Mouse (Mus musculus) left cerebral cortex, postnatal 14 days (tissue): Measurements from ENCODE around the gene Dgkz. TPM values are rescaled to one million over a fixed set of nuclear protein-coding genes. Genes with fewer than 3 reads are reported as not detected.

Source experiments
- DNase-seq, 2 experiments: peaks; one replicate each; pipeline ENCODE4 v3.0.0; 2021 to 2022; ENCODE audit warnings: low spot score in 2 of 2, mixed read lengths in 1 of 2
- intact Hi-C: fragments of 180-260 bp; cut with DNase I; formaldehyde crosslinking; loops from one replicate; pipeline ENCODE4 v1.15.1; 2025
- total RNA-seq, 2 experiments: library from RNA; stranded (reverse); gene quantifications; 2 replicates each; pipeline ENCODE4 v1.2.3; 2021

Gene Dgkz
- total RNA-seq, 2 experiments from 2014 or later = 342 to 377 TPM

DNA sequence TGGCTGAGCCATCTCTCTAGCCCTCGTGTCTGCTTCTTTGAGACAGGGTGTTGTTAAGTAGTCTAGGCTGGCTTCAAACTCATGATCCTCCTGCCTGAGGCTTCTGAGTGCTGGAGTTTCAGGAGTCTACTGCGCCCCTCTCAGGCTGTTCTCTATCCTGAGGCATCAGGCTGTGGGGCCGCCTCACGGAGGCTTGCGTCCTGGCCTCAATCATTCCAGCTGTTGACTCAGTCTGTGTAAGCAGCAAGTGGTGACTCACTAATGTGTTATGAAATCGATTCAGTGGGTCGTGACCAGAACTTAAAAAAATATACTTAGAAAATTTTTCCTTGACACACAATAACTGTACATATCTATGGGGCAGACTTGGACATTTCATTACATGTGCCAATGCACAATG, 29.0 kb upstream of the Dgkz start:
- no peak for DNase-seq
- intact Hi-C loops = no loop called here

- intact Hi-C loops = no loop called here
- DNase-seq = no peak
Measured at GRCm38 (mm10) chr2:91997905-91998608, 22.4 kb upstream of the Dgkz start.

GRCm38 (mm10) chr2:91996006-91996405, 20.3 kb upstream of the Dgkz start:
- intact Hi-C loops = no loop called here
- no peak for DNase-seq

DNA sequence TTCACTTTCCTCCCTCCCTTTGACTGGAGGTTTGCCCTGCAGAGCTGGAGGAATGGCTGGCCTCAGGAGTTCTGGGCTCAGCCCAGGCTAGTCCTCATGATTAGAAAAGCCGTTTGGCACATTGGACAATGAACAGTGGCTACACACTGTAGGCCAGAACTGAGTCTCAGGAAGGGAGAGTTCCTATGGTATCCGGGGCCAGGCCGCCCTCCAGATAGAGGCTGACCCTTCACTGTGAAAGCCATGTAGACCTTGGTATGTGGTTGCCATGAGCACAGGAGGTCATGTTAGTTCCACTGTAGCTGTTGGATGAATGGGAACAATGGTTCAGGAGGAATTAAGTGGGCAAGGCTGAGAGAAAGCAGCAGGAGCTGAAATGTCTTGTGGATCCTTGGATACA, 17.7 kb upstream of the Dgkz start:
- DNase-seq = no peak
- intact Hi-C loops = no loop called here

DNA sequence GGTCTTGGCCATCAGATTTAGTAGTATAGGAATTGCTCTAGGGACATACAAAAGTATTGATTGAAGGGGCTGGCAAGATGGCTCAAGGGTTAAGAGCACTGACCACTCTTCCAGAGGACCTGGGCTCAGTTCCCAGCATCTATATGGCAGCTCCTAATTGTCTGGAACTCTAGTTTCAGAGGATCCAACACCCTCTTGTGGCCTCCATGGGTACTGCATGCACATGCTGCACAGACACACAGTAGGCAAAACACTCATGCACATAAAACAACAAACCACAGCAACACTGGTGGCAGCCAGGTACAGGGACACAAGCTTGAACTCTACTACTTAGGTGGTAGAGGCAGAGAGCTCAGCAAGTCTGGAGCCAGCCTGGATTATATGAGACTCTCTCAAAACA, 14.1 kb upstream of the Dgkz start:
- no peak for DNase-seq
- intact Hi-C loops = loop anchor here (10.0 kb wide), 2 partner anchors 195 to 385 kb away; partner anchors contain the start of genes Large2 and Pex16

DNA sequence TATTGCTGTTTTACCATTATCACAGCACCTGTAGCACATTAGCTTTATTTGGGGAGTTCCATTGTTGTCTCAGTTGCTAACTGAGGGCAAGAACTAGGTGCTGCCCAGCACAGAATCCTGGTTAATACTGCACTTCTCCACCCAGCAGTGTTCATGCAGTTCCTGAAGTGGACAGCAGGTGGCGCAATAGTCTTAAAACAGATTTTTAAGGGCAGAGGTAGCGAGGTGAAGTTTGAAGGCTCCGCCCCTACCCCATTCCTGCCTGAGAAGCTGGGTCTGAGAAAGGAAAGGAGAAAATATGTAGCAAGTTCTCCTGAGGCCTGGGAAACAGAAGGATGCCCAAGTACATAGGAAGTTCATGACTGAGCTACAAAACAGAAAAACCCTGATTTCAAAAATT, 11.9 kb upstream of the Dgkz start:
- intact Hi-C loops = loop anchor here (1.0 to 10.0 kb wide), 4 partner anchors 43 to 387 kb away; partner anchors contain the start of genes Gm9821, Large2 and Pex16
- peak; percentile 85 to 92 for DNase-seq

GRCm38 (mm10) chr2:91986071-91986470, 10.4 kb upstream of the Dgkz start:
- intact Hi-C loops = loop anchor here (2.0 to 10.0 kb wide), 3 partner anchors 41 to 389 kb away; partner anchors contain the start of genes Gm9821, Large2 and Pex16
- peak in 1 of 2 experiments; percentile 49 for DNase-seq

- intact Hi-C loops = loop anchor here (10.0 kb wide), 2 partner anchors 200 to 390 kb away; partner anchors contain the start of genes Large2 and Pex16
- DNase-seq = no peak
Measured at GRCm38 (mm10) chr2:91984906-91985525, 9.4 kb upstream of the Dgkz start.

GRCm38 (mm10) chr2:91984439-91984838, 8.8 kb upstream of the Dgkz start:
- intact Hi-C loops = loop anchor here (10.0 kb wide), 2 partner anchors 200 to 390 kb away; partner anchors contain the start of genes Large2 and Pex16
- no peak for DNase-seq

GRCm38 (mm10) chr2:91980830-91981229, 5.2 kb upstream of the Dgkz start:
- DNase-seq = no peak
- intact Hi-C loops = loop anchor here (10.0 kb wide), 2 partner anchors 204 to 394 kb away; partner anchors contain the start of genes Large2 and Pex16

- intact Hi-C loops = loop anchor here (10.0 kb wide), 2 partner anchors 205 to 395 kb away; partner anchors contain the start of genes Large2 and Pex16
- no peak for DNase-seq
Measured at GRCm38 (mm10) chr2:91980245-91980644, 4.6 kb upstream of the Dgkz start.

GRCm38 (mm10) chr2:91978547-91978946, 2.9 kb upstream of the Dgkz start:
- intact Hi-C loops = no loop called here
- no peak for DNase-seq

GRCm38 (mm10) chr2:91977960-91978359, 2.3 kb upstream of the Dgkz start:
- DNase-seq = no peak
- intact Hi-C loops = no loop called here

DNA sequence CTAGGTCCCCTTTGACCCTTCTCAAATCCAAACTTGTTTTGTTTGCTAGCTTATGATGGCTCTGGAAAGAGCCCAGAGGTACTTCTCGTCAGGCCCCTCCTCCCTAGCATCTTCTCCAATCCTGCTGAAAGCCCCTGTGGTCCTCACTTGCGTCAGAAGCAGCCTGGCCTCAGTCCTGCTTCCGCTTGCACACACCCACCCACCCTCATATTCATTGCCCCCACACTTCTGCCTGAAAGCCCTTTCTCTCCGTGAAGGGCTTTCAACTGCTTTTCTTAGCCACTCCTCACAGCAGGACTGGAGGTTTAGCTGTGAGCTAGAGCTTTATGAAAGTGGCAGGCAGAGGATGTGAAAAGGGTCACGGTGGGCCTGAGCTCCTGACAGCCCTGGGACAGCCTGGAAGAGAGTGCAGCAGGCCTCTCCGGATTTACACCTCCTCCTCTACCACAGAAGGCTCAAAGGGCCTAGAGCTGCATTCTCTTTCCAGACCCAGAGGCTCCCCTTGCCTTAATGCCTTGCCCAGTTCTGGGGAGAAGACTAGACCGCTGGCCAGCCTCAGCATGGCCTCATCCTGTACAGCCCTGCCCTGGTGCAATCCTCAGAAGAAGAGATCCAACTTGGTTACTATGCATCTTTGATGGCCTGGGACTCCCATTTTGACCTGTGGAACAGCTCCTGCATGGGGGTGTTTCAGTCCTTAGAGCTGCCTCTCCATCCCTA, 2.1 kb downstream of the Dgkz start:
- intact Hi-C loops = loop anchor here (5.0 kb wide), 1 partner anchor 41 kb away; the partner anchor contains the start of gene Mdk
- DNase-seq = no peak

- DNase-seq = no peak
Measured at GRCm38 (mm10) chr2:91972121-91972566, 3.5 kb downstream of the Dgkz start.

DNA sequence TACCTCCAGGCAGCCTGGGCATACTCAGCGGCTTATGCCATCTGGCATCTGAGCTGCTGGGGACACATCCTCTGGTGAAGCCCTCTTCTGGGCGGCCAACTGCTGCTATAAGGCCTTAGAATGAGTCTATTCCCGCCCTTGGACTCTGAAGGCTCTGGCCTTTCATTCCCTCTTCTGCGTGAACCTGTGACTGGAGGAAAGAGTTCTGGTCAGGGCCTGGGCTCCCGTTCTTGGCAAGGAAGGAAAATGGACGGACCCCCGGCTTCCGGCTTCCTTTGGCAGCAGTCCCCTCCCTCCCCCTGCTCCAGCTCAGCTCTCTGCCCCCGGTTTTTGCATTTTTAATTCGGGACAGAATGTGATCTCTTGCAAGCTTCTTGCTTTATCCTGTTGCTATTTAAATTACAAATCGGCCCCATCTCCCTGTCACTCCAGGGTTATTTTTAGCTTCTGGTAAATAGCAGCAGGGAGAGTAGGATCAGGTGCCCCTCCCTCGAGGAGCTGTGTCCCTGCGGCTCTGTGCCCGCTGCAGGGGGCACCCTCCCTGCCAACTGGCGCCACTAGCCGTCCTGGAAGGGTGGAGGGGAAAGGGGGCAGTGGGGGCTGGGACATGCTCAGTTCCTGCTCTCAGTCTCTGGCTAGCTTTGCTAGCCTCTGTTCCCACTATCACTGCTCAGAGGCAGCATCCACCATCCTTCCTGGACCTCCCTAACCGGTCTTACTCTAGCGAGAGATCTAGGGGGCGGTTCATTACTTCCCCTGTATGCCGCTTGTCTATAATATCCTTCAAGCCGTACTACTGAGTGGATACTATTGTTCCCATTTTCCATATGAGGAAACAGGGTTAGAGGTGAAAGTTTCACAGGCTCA, 4.2 kb downstream of the Dgkz start:
- DNase-seq = peak; percentile 73 to 89
- intact Hi-C loops = loop anchor here (5.0 kb wide), 1 partner anchor 39 kb away; the partner anchor contains the start of gene Mdk

More at GRCm38 (mm10) chr2:91972121-91972566, 3.5 kb downstream of the Dgkz start:
- intact Hi-C loops = loop anchor here (5.0 kb wide), 1 partner anchor 40 kb away; the partner anchor contains the start of gene Mdk

- intact Hi-C loops = no loop called here
- DNase-seq = no peak
Measured at GRCm38 (mm10) chr2:91967962-91968361, 7.7 kb downstream of the Dgkz start.

GRCm38 (mm10) chr2:91966367-91966766, 9.3 kb downstream of the Dgkz start:
- DNase-seq = no peak
- intact Hi-C loops = no loop called here

DNA sequence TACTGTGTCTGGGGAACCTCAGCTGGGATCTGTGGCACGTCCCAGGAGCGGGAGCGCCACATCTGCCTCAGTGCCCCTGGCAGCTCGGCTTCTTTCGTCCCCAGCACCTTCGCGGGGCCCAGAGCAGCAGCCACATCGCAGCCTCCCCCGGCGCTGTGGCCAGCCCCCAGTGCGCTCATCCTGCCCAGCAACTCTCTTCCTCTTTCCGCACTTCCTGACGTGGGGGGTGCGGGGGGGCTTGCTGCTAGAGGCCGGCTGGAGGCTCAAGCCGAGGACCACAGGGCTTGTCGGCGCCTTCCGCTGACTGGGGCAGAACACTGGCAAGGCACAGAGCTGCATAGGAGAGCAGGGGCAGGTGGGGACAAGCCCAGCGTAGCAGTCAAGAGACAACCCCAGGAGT, 10.2 kb downstream of the Dgkz start:
- DNase-seq = no peak
- intact Hi-C loops = no loop called here
